Mouse (Mus musculus) hindbrain, embryonic 14.5 days (tissue): ENCODE measurements around the gene Sept1. TPM values are rescaled to one million over a fixed set of nuclear protein-coding genes. Genes with fewer than 3 reads are reported as not detected.
A peak's percentile ranks its signal among the peaks of the same experiment; 100 is the strongest.

Experiments
- ATAC-seq: fragments of 200-750 bp; cut with Nextera tagmentation; 2 replicates; pipeline ENCODE4 v1.8.0; 2017; ENCODE audit warnings: moderate number of reproducible peaks, mild to moderate bottlenecking, moderate TSS enrichment, moderate library complexity; ENCODE audit not compliant: low FRiP score
- DNase-seq: peaks from one replicate; pipeline ENCODE4 v3.0.0-alpha.2; 2015; ENCODE audit warnings: low spot score
- H3K27ac ChIP-seq: fragments of 300-500 bp; sonication (generic); 2 replicates; pipeline ENCODE4 v1.5.1; 2014; ENCODE audit warnings: mild to moderate bottlenecking, moderate library complexity
- H3K27me3 ChIP-seq: fragments of 300-500 bp; sonication (generic); 2 replicates; pipeline ENCODE4 v1.6.1; 2014; ENCODE audit warnings: mild to moderate bottlenecking, low read length, mixed read lengths; ENCODE audit not compliant: control insufficient read depth, insufficient read depth
- H3K36me3 ChIP-seq: fragments of 300-500 bp; sonication (generic); replicated peaks from 2 replicates; pipeline ENCODE4 v1.6.1; 2014; ENCODE audit not compliant: control insufficient read depth, insufficient read depth
- H3K4me1 ChIP-seq: fragments of 300-500 bp; sonication (generic); replicated peaks from 2 replicates; pipeline ENCODE4 v1.6.1; 2014; ENCODE audit warnings: antibody characterized with exemption, low read length, mixed read lengths; ENCODE audit not compliant: control insufficient read depth, insufficient read depth
- H3K4me2 ChIP-seq: fragments of 300-500 bp; sonication (generic); replicated peaks from 2 replicates; pipeline ENCODE4 v1.6.1; 2014; ENCODE audit warnings: mild to moderate bottlenecking, moderate library complexity
- H3K4me3 ChIP-seq: fragments of 300-500 bp; sonication (generic); replicated peaks from 2 replicates; pipeline ENCODE4 v1.5.1; 2014; ENCODE audit warnings: mild to moderate bottlenecking, low read length
- H3K9ac ChIP-seq: fragments of 300-500 bp; sonication (generic); 2 replicates; pipeline ENCODE4 v1.6.1; 2014
- H3K9me3 ChIP-seq: fragments of 300-500 bp; sonication (generic); 2 replicates; pipeline ENCODE4 v1.6.1; 2016; ENCODE audit warnings: low read length; ENCODE audit not compliant: control insufficient read depth
- WGBS: fragments of 180-500 bp; shearing (Covaris S2); extraction: QIAGEN DNeasy Blood & Tissue Kit; methylation state at CpG from one replicate; pipeline ENCODE4 v1.1.7; 2014; 5-methylcytosine and 5-hydroxymethylcytosine counted together
- polyA plus RNA-seq: library from polyadenylated mRNA; unstranded; fragments of >200 nt; fragmentation: Nextera tagmentation; extraction: Ambion mirVana; gene quantifications from 2 replicates; pipeline ENCODE4 v1.2.1, GENCODE M21; 2014

Sept1 gene
- polyA plus RNA-seq, 1 experiment from 2014 or later, result 9.2 TPM

DNA sequence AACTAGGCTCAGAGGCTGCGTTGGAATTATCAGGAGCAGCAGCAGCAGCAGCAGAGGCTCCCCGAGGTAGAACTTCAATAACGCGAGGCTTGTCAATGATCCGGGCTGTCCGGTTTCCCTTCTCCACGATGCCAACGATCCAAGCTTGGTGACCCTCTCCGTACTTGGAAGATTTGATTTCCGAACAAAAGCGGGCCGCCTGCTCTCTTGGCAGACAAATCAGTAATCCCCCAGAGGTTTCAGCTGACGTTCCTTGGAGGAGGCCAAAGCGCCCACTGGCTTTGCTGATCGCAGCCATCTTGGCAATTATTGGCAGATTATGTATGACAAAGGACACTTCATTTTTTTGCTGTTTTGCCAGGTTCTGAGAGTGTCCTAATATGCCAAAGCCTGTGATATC, 39.6 kb upstream of the Sept1 start:
- peaks cover 35% of the 10 kb centered on the region for H3K36me3 ChIP-seq
- peak overlapping the region; percentile 83 for H3K9ac ChIP-seq
- WGBS, result 90% methylated on average over 15 of the region's 15 CpGs
- H3K27me3 ChIP-seq, result no peaks in the 10 kb centered on the region
- DNase-seq (no peak), ATAC-seq (no peak)
- no peak overlapping the region for H3K27ac ChIP-seq
- H3K4me2 ChIP-seq, result peak overlapping the region; percentile 93
- H3K4me3 ChIP-seq, result peak overlapping the region; percentile 65
- H3K9me3 ChIP-seq, result peaks cover 7% of the 10 kb centered on the region; the same call in 1 of the 2 replicates
- H3K4me1 ChIP-seq, result peaks cover 24% of the 10 kb centered on the region

DNA sequence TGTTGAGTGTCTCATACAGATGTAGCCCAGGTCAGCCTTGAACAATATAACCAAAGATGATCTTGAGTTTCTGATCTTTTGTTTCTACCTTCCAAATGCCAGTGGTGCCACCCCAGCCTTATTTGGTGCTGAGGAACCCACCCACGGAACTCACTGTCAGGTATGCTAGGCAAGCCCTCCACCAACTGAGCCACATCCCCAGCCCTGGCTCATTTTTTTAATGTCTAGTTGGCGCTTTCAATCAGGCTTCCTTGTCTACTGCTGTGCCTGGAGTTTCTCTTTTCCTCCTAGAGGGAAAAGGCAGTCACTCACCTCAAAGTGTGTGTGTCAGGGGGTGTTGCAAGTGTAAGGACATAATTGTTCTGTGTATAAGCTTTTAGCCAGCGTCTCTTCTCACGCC, 38.2 kb upstream of the Sept1 start:
- DNase-seq, result no peak
- H3K4me1 ChIP-seq, result peaks cover 24% of the 10 kb centered on the region

DNA sequence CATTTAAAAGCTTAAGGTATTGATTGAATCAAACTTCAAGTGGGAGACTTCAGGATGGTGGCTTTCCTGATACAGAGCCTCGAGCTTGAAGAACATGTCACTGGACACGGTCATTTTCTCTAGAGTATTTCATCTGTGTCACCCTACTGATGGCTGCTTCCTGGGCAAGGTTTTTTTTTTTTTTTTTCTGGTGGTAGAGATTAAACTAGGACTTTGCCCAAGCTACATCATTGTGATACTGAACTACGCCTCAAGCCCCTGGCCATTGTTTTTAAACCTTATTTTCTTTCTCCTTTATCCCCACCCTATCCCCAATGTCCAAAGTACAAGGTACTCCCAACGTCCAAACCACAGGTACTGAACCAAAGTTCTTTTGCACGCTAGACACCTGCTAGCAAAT, 37.7 kb upstream of the Sept1 start:
- Histone ChIP-seq H3K9ac (no peak overlapping the region), H3K4me2 (no peak overlapping the region), H3K27me3 (no peaks in the 10 kb centered on the region), H3K4me1 (peaks cover 24% of the 10 kb centered on the region), H3K4me3 (no peak overlapping the region), H3K27ac (no peak overlapping the region), H3K36me3 (peaks cover 35% of the 10 kb centered on the region), H3K9me3 (peaks cover 7% of the 10 kb centered on the region; the same call in 1 of the 2 replicates)
- no peak for DNase-seq
- WGBS, result 89% methylated on average over 5 of the region's 5 CpGs
- ATAC-seq, result no peak

More for the DNA sequence above, 38.2 kb upstream of the Sept1 start:
- H3K9me3 ChIP-seq, result peaks cover 7% of the 10 kb centered on the region; the same call in 1 of the 2 replicates
- 93% methylated on average over 4 of the region's 4 CpGs for WGBS
- H3K9ac ChIP-seq, result no peak overlapping the region
- no peaks in the 10 kb centered on the region for H3K27me3 ChIP-seq
- H3K36me3 ChIP-seq, result peaks cover 35% of the 10 kb centered on the region
- no peak for ATAC-seq
- no peak overlapping the region for H3K27ac ChIP-seq
- no peak overlapping the region for H3K4me2 ChIP-seq
- H3K4me3 ChIP-seq, result no peak overlapping the region

DNA sequence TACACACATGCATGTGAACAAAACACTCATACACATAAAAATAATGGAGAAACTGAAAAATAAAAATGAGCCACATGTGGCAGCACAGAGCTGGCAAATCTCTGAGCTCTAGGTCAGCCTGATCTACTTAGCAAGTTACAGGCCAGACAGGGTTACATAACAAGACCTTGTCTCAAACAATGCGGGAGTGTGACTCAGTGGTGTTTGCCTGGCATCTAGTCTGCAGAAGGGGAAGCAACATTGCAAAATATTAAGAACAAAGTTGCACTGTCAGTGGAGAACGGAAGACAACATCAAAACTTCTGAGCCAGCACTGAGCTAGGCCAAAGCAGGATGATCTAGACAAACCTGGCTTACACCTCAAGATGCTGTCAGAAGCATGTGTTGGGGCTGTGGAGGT, 37.3 kb upstream of the Sept1 start:
- H3K27ac ChIP-seq, result no peak overlapping the region
- ATAC-seq (no peak), DNase-seq (no peak)
- H3K4me3 ChIP-seq, result no peak overlapping the region
- H3K36me3 ChIP-seq, result peaks cover 35% of the 10 kb centered on the region
- peaks cover 7% of the 10 kb centered on the region; the same call in 1 of the 2 replicates for H3K9me3 ChIP-seq
- H3K4me1 ChIP-seq, result peaks cover 24% of the 10 kb centered on the region
- WGBS, result 89% methylated on average over 2 of the region's 2 CpGs
- H3K27me3 ChIP-seq, result no peaks in the 10 kb centered on the region
- no peak overlapping the region for H3K9ac ChIP-seq
- H3K4me2 ChIP-seq, result no peak overlapping the region

DNA sequence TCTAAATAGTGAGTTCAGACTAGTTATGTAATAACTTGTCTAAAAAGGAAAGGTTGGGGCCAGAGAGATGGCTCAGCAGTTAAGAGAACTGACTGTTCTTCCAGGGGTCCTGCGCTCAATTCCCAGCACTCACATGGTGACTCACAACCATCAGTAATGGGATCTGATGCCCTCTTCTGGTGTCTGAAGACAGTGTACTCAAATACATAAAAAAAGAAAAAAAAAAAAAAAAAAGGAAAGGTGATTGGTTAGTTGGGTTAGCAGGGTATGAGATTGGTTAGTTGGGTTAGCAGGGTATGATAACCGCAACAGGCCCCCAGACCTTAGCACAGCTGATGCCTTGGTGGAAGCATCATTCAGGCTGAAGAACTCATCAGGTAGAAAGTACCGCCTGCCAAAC, 30.6 kb upstream of the Sept1 start:
- 0 out of 2 replicates have a peak, but pooled peaks cover 7% of the 10 kb centered on the region for H3K4me1 ChIP-seq
- H3K36me3 ChIP-seq, result peaks cover 4% of the 10 kb centered on the region
- no peak overlapping the region for H3K9ac ChIP-seq
- peaks cover 4% of the 10 kb centered on the region; the same call in 1 of the 2 replicates for H3K9me3 ChIP-seq
- H3K4me3 ChIP-seq, result no peak overlapping the region
- DNase-seq (no peak), ATAC-seq (no peak)
- 100% methylated on average over 3 of the region's 3 CpGs for WGBS
- H3K4me2 ChIP-seq, result no peak overlapping the region
- no peak overlapping the region for H3K27ac ChIP-seq
- no peaks in the 10 kb centered on the region for H3K27me3 ChIP-seq

DNA sequence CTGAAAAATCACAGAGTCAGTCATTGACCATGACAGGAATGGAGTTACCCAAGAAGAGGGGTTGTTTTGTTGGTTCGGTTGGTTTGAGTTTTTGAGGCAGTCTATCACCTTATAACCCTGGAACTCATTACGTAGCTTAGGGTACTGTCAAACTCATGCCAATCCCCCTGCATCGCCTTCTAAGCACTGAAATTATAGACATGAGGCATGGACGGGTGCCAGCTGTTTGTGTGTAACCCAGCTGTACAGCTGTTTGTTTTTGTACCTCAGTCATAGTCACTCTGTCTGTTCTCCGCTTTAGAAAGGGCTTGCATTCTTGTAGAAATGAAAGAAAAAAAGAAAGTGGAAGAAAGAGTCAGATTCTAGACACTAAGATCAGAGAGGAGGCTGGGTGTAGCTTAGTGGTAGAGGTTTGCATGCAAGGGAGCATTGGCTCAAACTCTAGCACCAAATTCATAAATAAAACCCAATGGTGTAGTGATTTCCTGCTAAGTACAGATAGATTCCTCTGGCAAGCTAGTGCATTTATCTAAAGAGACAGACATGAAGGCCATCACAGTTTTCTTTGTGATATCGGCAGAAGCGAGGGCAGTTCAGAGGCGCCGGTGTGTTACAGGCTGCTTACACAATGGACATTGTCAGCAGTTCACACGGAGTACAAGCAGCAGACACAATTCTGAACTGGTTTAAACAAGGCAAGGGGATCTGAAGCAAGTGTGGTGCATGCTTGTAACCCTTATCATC, 29.5 kb upstream of the Sept1 start:
- Histone ChIP-seq H3K4me2 (no peak overlapping the region), H3K4me1 (0 out of 2 replicates have a peak, but pooled peaks cover 7% of the 10 kb centered on the region), H3K27ac (no peak overlapping the region), H3K36me3 (no peaks in the 10 kb centered on the region), H3K27me3 (no peaks in the 10 kb centered on the region), H3K4me3 (no peak overlapping the region), H3K9me3 (no peaks in the 10 kb centered on the region), H3K9ac (no peak overlapping the region)
- no peak for ATAC-seq
- 83% methylated on average over 10 of the region's 10 CpGs for WGBS
- DNase-seq, result no peak

DNA sequence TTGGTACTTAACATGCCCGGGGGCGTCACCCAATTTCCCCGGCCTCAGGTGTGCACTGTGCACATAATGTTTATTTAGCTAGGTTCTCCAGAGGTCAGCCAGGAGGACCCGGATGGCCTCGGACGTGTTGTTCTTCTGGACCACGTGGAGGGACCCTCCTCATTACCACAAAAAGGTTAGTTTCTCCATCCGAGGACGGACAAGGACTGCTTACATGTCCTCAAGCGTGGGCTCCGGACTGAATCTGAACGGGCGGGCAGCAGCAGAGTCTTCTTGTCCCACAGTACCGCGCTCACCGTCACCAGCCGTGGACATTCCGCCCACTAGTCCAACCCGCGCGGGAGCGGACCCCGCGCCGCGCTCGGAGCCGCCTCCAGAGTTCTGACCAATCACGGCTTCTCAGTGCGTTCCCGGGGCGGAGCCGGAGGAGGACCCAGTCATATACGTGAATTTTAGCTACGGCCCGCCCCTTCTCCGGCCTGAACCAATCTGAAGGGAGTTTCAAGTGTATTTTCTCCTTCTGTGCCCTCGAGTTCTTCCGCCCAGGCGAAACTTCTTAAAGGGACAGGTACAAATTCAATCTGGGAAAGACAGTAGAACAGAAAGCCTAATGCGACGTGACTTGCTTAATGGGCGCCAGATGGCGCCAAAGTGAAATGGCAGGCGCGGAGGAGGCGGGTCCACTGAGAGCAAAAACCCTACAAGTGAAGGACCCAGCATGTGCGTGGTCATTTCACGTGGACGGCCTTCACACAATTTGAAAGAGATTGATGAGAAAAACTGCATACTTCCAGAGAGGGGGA, 27.6 kb upstream of the Sept1 start, which contains the start of gene Dctpp1:
Dctpp1 (minus strand) TSS at position 401 of the 803 bp plus-strand sequence.
- peak; percentile 97 for DNase-seq

DNA sequence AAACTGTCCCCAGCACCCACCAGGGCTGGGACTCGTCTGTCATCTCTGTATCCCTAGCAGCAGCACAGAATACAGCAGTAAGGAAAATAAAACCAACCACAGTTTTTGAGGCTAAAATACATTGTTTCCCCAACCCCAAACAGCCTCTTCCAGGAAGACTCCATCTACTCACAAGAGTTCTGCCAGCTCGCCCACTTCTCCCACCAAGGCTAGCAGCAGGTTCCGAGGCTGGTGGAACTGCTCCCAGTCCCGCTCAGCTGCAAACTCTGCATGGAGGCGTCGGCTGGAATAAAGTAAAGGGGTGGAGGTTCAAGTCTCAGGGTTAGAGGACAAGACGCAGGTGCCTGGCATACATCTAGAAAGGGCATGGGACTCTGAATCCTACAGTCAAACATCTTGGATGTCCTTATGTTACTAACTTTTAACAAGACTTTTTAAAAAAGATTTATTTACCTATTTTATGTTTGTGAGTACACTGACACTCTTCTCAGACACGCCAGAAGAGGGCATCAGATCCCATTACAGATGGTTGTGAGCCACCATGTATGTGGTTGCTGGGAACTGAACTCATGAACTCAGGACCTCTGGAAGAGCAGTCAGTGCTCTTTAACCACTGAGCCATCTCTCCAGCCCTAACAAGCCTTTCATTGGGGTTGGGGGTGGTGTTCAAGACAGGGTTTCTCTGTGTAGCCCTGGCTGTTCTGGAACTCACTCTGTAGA, 26.4 kb upstream of the Sept1 start:
- Histone ChIP-seq H3K27me3 (no peaks in the 10 kb centered on the region), H3K4me1 (peaks cover 15% of the 10 kb centered on the region; the same call in 1 of the 2 replicates), H3K9me3 (no peaks in the 10 kb centered on the region), H3K9ac (no peak overlapping the region), H3K4me2 (peak overlapping the region; percentile 86), H3K36me3 (peaks cover 5% of the 10 kb centered on the region; the same call in 1 of the 2 replicates), H3K27ac (no peak overlapping the region), H3K4me3 (peak overlapping the region; percentile 61)
- 76% methylated on average over 8 of the region's 8 CpGs for WGBS
- DNase-seq, result no peak
- ATAC-seq, result no peak

More for the DNA sequence above, 27.6 kb upstream of the Sept1 start, which contains the start of gene Dctpp1:
- Histone ChIP-seq H3K4me2 (peak within 1 kb of the TSS; percentile 86), H3K27me3 (no peaks in the 10 kb centered on the region), H3K4me3 (peak within 1 kb of the TSS; percentile 61), H3K27ac (no peak within 1 kb of the TSS), H3K4me1 (0 out of 2 replicates have a peak, but pooled peaks cover 7% of the 10 kb centered on the region), H3K36me3 (peaks cover 5% of the 10 kb centered on the region; the same call in 1 of the 2 replicates), H3K9ac (peak within 1 kb of the TSS; percentile 73), H3K9me3 (no peaks in the 10 kb centered on the region)
- ATAC-seq, result peak; percentile 98
- under 1% methylated on average over 50 of the region's 50 CpGs for WGBS
